Mouse (Mus musculus) lung, adult 2 months (tissue): ENCODE data around the gene Dnajb1.
A peak's percentile ranks its signal among the peaks of the same experiment; 100 is the strongest.

Experiments
- CTCF ChIP-seq: fragments of 200-500 bp; IDR thresholded peaks from 2 replicates; pipeline ENCODE4 v1.5.1; 2011; ENCODE audit warnings: mild to moderate bottlenecking, low read length, control low read depth; ENCODE audit not compliant: insufficient read depth
- POLR2A ChIP-seq: fragments of 200-500 bp; IDR thresholded peaks from 2 replicates; pipeline ENCODE4 v1.6.1; 2011; ENCODE audit warnings: low read depth, mild to moderate bottlenecking, control low read depth, low read length, borderline replicate concordance; ENCODE audit errors: extremely low read depth

GRCm38 (mm10) chr8:83624739-83625138, 16.7 kb downstream of the Dnajb1 start:
- TF ChIP-seq POLR2A (no peak), CTCF (peak; percentile 60)
